Mouse (Mus musculus) lung, embryonic 14.5 days (tissue): ENCODE data around the gene Zfpl1. TPM values are rescaled to one million over a fixed set of nuclear protein-coding genes. Genes with fewer than 3 reads are reported as not detected.

Experiments used
- ATAC-seq: fragments of 200-750 bp; cut with Nextera tagmentation; 2 replicates; pipeline ENCODE4 v1.8.0; 2017; ENCODE audit warnings: mild to moderate bottlenecking, moderate TSS enrichment, moderate library complexity; ENCODE audit not compliant: insufficient read depth
- DNase-seq: peaks from one replicate; pipeline ENCODE4 v3.0.0-alpha.2; 2015
- H3K27ac ChIP-seq: fragments of 300-500 bp; sonication (generic); 2 replicates; pipeline ENCODE4 v1.5.1; 2014; ENCODE audit warnings: low read depth, mild to moderate bottlenecking, moderate library complexity
- H3K27me3 ChIP-seq: fragments of 300-500 bp; sonication (generic); 2 replicates; pipeline ENCODE4 v1.6.1; 2014; ENCODE audit warnings: low read length, control low read depth; ENCODE audit not compliant: insufficient read depth
- H3K36me3 ChIP-seq: fragments of 300-500 bp; sonication (generic); 2 replicates; pipeline ENCODE4 v1.6.1; 2014; ENCODE audit warnings: control low read depth; ENCODE audit not compliant: insufficient read depth
- H3K4me1 ChIP-seq: fragments of 300-500 bp; sonication (generic); 2 replicates; pipeline ENCODE4 v1.6.1; 2014; ENCODE audit warnings: antibody characterized with exemption, control low read depth; ENCODE audit not compliant: insufficient read depth
- H3K4me2 ChIP-seq: fragments of 300-500 bp; sonication (generic); 2 replicates; pipeline ENCODE4 v1.6.1; 2014; ENCODE audit warnings: mild to moderate bottlenecking
- H3K4me3 ChIP-seq: fragments of 300-500 bp; sonication (generic); 2 replicates; pipeline ENCODE4 v1.5.1; 2014; ENCODE audit warnings: low read depth, low read length
- H3K9ac ChIP-seq: fragments of 300-500 bp; sonication (generic); 2 replicates; pipeline ENCODE4 v1.6.1; 2014
- H3K9me3 ChIP-seq: fragments of 300-500 bp; sonication (generic); 2 replicates; pipeline ENCODE4 v1.6.1; 2016; ENCODE audit warnings: low read depth, low read length, control low read depth
- CTCF ChIP-seq: IDR thresholded peaks from 2 replicates; pipeline ENCODE4 v1.5.1; 2016; ENCODE audit warnings: antibody characterized with exemption, low read depth
- WGBS: fragments of 180-500 bp; shearing (Covaris S2); extraction: QIAGEN DNeasy Blood & Tissue Kit; methylation state at CpG from one replicate; pipeline ENCODE4 v1.1.7; 2014; 5-methylcytosine and 5-hydroxymethylcytosine counted together
- polyA plus RNA-seq: library from polyadenylated mRNA; unstranded; fragments of >200 nt; fragmentation: Nextera tagmentation; extraction: Ambion mirVana; gene quantifications from 2 replicates; pipeline ENCODE4 v1.2.1, GENCODE M21; 2014

Gene Zfpl1
- polyA plus RNA-seq, 1 experiment from 2014 or later, result 72.3 TPM

DNA sequence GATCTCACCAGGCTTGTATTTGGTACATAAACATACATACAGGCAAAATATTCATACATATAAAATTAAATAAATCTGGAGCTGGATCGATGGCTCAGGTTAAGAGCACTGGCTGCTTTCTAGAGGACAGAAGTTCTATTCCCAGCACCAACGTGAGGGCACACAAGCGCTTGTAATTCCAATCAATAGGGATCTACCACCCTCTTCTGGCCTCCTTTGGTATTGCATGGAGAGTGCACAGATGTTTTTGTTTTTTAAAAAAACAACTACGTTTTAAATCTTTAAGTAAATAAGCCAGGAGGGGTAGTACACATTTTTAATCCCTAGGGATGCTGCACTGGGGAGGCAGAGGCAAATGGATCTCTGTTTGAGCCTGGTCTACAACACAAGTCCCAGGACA lies 41.5 kb upstream of the Zfpl1 start:
- Histone ChIP-seq H3K27ac (no peak overlapping the region), H3K4me3 (no peak overlapping the region), H3K4me2 (0 out of 2 replicates have a peak overlapping the region, but pooled peaks have one; percentile 25), H3K9ac (no peak overlapping the region), H3K36me3 (peaks cover 5% of the 10 kb centered on the region; the same call in 1 of the 2 replicates), H3K4me1 (peaks cover 3% of the 10 kb centered on the region; the same call in 1 of the 2 replicates), H3K9me3 (no peaks in the 10 kb centered on the region), H3K27me3 (no peaks in the 10 kb centered on the region)
- 25% methylated on average over 4 of the region's 4 CpGs for WGBS
- DNase-seq (peak; percentile 77), ATAC-seq (no peak)
- peak; percentile 79 for TF ChIP-seq CTCF

DNA sequence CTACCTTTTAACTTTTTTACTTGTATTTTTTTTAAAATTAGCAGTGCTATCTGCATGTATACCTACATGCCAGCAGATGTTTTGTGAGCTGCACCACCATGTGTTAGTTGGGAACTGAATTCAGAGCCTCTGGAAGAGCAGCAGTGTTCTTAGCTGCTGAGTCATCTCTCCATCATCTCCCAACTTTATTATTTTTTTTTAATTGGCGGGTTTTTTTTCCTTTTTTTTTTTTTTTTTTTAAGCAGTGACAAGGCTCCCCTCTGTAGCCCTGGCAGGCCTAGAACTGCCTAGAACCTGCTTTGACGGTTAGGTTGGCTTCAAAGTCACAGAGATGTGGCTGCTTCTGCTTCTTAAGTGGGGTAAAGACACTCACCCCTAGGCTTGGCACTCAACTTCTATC lies 40.1 kb upstream of the Zfpl1 start:
- Histone ChIP-seq H3K9ac (no peak overlapping the region), H3K27me3 (no peaks in the 10 kb centered on the region), H3K4me2 (no peak overlapping the region), H3K9me3 (no peaks in the 10 kb centered on the region), H3K27ac (no peak overlapping the region), H3K4me3 (no peak overlapping the region), H3K36me3 (peaks cover 8% of the 10 kb centered on the region; the same call in 1 of the 2 replicates), H3K4me1 (peaks cover 3% of the 10 kb centered on the region; the same call in 1 of the 2 replicates)
- no peak for TF ChIP-seq CTCF
- ATAC-seq, result no peak
- no peak for DNase-seq
- 81% methylated on average over 2 of the region's 2 CpGs for WGBS

DNA sequence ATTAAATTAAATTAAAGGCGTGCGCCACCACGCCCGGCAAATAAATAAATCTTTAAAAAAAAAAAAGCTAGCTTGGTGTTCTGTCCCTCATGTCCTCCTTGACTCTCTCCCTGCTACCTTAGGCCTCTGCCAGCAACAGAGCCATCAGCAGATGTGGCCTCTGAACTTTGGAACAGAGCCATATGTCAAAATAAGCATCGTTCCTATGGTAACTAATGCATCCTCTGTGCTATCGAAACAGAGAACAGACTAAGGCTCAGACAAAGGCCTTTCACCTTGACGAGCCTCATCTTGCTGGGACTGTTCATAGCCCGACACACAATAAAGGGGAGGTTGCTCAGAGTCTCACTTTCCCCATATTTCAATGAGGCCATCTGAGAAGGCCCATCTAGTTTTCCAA lies 38.6 kb upstream of the Zfpl1 start:
- Histone ChIP-seq H3K9ac (no peak overlapping the region), H3K4me3 (no peak overlapping the region), H3K27ac (no peak overlapping the region), H3K4me1 (0 out of 2 replicates have a peak, but pooled peaks cover 4% of the 10 kb centered on the region), H3K4me2 (no peak overlapping the region), H3K27me3 (no peaks in the 10 kb centered on the region), H3K36me3 (peaks cover 8% of the 10 kb centered on the region; the same call in 1 of the 2 replicates), H3K9me3 (no peaks in the 10 kb centered on the region)
- no peak for ATAC-seq
- 66% methylated on average over 8 of the region's 8 CpGs for WGBS
- no peak for TF ChIP-seq CTCF
- peak; percentile 48 for DNase-seq

DNA sequence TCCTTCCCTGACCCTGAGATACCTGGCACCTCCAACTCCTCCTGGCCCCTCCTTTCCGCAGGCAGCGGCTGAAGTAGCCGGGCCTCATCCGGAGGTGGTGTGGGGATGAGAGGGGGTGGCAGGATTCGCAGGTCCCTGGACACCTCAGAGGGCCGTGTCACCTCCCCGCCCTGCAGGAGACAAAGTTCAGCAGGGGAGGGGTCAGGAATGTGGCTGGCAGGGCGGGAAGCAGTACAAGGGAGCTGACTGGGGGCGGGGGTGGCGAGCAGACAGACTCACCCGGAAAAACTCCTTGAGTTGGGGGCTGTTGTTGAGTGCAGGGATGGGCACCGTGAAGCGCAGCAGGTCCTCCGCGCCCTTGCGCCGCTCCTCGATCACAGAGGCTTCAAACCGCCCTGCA lies 37.0 kb upstream of the Zfpl1 start:
- H3K27ac ChIP-seq, result no peak overlapping the region
- no peak overlapping the region for H3K4me3 ChIP-seq
- no peak overlapping the region for H3K9ac ChIP-seq
- peaks cover 10% of the 10 kb centered on the region for H3K4me1 ChIP-seq
- no peaks in the 10 kb centered on the region for H3K9me3 ChIP-seq
- ATAC-seq, result no peak
- peaks cover 10% of the 10 kb centered on the region; the same call in 1 of the 2 replicates for H3K36me3 ChIP-seq
- WGBS, result 21% methylated on average over 19 of the region's 19 CpGs
- no peaks in the 10 kb centered on the region for H3K27me3 ChIP-seq
- H3K4me2 ChIP-seq, result no peak overlapping the region
- TF ChIP-seq CTCF, result no peak
- no peak for DNase-seq

DNA sequence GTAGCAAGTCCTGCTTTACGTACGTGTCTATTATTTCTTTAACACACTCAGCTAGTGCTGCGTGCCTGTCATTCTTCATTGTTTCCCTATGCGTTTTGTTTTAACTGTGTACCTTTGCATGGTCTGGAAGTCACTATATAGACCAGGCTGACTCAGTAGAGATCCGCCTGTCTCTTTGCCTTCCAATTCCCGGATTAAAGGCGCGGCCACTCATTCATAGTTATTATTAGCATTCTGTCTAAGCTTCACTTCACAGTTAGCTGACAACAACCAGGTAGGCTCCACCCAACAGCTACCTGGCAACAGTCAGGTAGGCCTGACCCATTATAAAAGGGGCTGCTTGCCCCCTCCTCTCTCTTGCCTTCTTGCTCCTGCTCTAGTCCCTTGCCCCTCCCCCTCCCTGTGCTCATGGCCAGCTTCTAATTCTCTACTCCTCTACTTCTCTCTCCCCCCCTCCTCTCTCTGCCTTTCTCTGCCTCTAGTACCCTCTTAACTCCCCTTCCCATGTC lies 34.0 kb upstream of the Zfpl1 start:
- peak overlapping the region; percentile 47 for H3K9ac ChIP-seq
- peak overlapping the region; percentile 85 for H3K4me2 ChIP-seq
- H3K4me1 ChIP-seq, result peaks cover 13% of the 10 kb centered on the region
- H3K27ac ChIP-seq, result peak overlapping the region; percentile 99
- ATAC-seq (peak; percentile 33), DNase-seq (no peak)
- no peak for TF ChIP-seq CTCF
- peak overlapping the region; percentile 81 for H3K4me3 ChIP-seq
- H3K27me3 ChIP-seq, result no peaks in the 10 kb centered on the region
- peaks cover 38% of the 10 kb centered on the region for H3K36me3 ChIP-seq
- 2% methylated on average over 8 of the region's 8 CpGs for WGBS
- H3K9me3 ChIP-seq, result no peaks in the 10 kb centered on the region

DNA sequence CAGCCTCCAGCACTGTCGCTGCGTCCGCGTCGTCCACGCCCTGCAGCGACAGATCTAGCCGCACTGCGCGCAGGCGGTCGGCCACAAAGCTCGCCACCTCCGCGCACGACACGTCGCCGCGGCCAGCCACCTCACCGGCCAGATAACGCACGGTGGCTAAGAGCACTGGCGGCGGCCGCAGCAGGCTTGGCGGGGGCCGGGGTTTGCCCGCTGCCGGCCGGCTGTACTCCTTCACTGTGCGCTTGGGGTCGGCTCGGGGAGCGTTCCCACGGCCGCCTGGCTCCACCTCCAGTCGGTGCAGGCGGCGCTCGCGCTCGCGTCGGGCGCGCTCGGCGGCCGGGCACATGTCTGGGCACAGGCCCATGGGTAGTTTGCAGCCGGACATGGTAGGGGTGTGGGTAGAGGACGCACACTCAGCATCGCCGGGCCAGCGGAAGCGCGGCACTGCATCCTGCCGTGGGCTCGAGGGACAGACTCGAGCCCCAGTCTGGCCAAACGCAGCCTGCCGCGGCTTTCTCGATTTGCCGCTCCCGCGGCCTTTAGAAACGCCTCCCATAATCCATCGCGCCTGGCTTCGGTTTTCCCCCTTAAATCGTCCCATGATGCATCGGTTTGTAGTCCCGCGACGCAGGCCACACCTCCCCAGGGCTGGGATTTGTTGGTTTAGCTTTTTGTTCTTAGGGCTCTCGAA lies 33.4 kb upstream of the Zfpl1 start, which contains the start of gene Sac3d1:
TSS of gene Sac3d1 (minus strand) at position 665 of the 691 bp plus-strand sequence.
- ATAC-seq (peak; percentile 88), DNase-seq (peak; percentile 98)
- Histone ChIP-seq H3K4me3 (peak within 1 kb of the TSS; percentile 81), H3K27me3 (no peaks in the 10 kb centered on the region), H3K9me3 (no peaks in the 10 kb centered on the region), H3K9ac (peak within 1 kb of the TSS; percentile 88), H3K4me2 (peak within 1 kb of the TSS; percentile 85), H3K4me1 (peaks cover 13% of the 10 kb centered on the region), H3K27ac (peak within 1 kb of the TSS; percentile 99), H3K36me3 (peaks cover 36% of the 10 kb centered on the region)
- TF ChIP-seq CTCF, result no peak
- WGBS, result under 1% methylated on average over 71 of the region's 77 CpGs

DNA sequence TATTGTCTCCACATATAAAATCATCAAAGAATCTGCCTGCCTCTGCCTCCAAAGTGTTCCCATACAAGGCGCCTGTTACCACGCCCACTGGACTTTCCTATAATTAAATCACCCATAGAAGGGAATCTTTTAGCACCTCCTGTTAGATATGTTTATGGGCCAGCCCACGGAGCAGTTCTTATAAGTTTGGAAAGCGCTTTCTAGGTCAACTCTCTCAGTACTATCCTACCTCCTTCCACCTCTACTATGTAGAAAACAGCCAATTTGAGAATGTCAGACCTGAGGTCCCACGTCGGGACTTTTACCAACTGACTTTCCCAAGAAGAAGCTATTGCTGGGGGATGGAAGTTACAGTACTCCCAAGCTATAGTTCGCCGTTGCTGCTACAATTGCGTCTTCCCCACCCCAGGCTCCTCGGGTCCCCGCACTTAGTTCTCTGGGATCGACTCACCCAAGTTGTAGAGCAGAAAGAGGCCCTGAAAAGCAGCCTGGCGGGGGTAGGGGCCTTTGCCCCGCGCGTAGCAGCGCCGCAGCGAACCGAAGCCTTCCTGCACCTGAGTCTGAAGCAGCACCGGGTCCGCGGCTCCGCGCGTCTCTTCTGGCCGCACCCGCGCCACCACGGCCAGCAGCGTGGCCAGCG lies 32.7 kb upstream of the Zfpl1 start:
- Histone ChIP-seq H3K9me3 (no peaks in the 10 kb centered on the region), H3K36me3 (peaks cover 40% of the 10 kb centered on the region), H3K27ac (peak overlapping the region; percentile 99), H3K27me3 (no peaks in the 10 kb centered on the region), H3K4me2 (peak overlapping the region; percentile 85), H3K9ac (peak overlapping the region; percentile 88), H3K4me3 (peak overlapping the region; percentile 81), H3K4me1 (peaks cover 13% of the 10 kb centered on the region)
- no peak for ATAC-seq
- no peak for TF ChIP-seq CTCF
- WGBS, result 4% methylated on average over 32 of the region's 32 CpGs
- no peak for DNase-seq
